Mouse (Mus musculus): Measurements from ENCODE around the gene Mas1. TPM values are rescaled to one million over a fixed set of nuclear protein-coding genes. Genes with fewer than 3 reads are reported as not detected.
A peak's percentile ranks its signal among the peaks of the same experiment; 100 is the strongest.

Mas1 gene
- total RNA-seq, 2 experiments from 2014 or later = not detected

DNA sequence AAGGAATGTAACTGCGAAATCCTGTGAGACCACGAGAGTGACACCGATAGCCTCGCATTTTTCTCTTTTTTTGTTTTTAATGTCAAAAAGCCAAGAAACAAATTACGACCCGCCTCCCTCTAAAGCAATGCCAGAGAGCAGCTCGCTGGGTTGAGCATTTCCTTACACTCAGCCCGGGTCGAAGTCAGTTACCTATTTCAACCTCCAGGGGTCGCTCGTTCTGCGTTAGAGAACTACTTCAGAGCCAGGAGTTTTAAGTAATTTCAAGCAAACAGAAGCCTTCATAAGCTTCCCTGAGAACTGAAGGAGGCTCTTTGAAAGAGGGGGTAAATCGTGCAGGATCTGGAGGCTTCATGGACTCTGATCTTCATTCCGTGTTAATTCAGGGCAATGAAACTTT, 12.2 kb upstream of the Mas1 start:
- ATAC-seq (replicated peaks; ENCODE audit: low FRiP score, poor library complexity, severe bottlenecking) = peak; percentile 77

DNA sequence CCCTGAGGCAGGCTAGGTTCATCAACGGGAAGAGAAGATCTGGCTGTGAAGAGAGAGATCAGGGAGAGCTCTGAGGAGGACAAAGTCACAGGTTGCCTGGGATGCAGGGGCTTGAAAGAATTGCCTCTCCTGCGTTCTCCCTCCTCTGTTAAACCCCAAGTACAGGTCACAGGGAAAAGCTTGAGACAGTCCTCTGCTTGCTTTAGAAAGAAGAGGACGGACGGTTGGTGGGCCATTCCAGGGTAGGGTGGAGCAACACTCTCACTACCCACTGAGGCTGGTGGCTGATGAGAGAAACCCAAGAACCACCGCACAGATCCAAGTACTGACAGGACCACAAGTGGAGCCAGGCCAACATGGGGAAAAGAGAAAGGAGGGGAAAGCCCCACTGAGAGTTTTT, 7.8 kb upstream of the Mas1 start, which contains the start of gene Mrgprh:
Mrgprh (plus strand) TSS at position 301 of the 400 bp plus-strand sequence.
- no peak for ATAC-seq (replicated peaks; ENCODE audit: low FRiP score, poor library complexity, severe bottlenecking)

DNA sequence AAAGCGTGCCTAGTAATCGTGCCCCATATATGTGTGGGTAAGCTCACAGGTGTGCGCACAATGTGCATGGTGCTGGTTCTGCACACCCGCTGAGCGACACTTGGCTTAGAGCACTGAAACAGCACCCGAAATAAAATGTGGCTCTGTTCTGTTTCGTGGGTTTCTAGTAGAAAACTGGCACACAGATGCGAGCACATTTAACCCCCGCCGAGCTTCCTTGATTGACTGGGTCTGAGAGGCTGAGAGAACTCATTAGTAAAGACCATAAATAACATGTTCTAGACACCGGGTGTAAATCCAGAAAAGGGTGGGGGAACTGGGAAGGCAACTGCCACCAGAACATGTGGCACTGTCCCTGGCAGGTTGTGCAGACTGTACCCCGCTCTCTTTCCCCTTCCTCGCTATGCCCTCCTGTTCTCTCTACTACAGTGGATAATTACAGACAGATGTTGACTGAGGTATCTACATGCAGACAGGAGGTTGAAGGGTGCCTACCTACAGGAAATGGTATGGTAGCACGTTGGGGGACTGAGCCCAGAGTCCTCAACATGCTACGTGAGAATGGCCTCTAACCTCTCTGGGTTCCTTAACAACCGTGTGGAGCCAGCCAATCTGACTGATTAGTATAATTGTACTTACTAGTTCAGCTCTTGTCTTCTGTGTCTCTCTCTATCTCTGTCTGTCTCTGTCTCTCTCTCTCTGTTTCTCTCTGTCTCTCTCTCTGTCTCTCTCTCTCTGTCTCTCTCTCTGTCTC, 4.5 kb upstream of the Mas1 start:
- ATAC-seq (replicated peaks; ENCODE audit: low FRiP score, poor library complexity, severe bottlenecking) = no peak

DNA sequence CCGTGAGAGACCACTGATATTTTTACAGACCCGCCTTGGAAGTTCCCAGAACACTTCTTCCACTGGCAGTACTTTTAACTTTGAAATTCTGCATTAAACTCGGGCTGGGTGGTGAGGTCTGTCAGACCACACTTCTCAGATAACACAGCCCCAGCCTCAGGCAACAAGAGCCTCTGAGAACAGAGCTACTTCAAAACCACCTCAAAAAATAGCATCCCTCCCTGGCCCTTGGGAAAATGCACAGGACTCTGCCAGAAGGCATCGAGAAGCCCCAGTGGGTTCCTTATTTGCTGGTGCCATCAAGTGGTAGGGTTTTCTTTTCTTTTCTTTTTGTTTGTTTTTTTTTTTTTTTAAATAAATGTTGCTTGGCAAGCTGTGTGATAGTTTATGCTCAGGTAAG, 697 bp upstream of the Mas1 start:
- ATAC-seq (replicated peaks; ENCODE audit: low FRiP score, poor library complexity, severe bottlenecking) = no peak

DNA sequence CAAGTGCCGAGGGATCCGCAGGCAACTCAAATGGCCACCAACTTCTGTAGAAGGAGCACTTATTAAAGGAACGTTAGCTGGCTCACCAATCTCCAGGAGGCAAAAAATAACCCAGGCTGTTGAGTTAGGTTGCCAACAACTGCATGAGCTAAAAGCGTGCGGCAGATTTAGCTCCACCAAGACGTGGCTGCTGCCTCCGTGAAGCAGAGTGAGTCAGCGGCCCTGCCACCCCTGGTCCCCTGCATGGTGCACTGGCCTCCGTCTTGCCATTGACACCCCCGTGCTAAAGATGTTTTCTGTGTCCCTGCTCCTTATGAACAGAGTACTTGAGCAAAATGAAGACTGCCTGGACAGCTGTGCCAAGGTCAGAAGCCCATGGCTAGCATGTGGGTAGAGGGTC, 1.1 kb downstream of the Mas1 start:
- no peak for ATAC-seq (replicated peaks; ENCODE audit: low FRiP score, poor library complexity, severe bottlenecking)

GRCm38 (mm10) chr17:12865407-12865806, 2.5 kb downstream of the Mas1 start:
- no peak for ATAC-seq (replicated peaks; ENCODE audit: low FRiP score, poor library complexity, severe bottlenecking)

- no peak for ATAC-seq (replicated peaks; ENCODE audit: low FRiP score, poor library complexity, severe bottlenecking)
Observed at GRCm38 (mm10) chr17:12864111-12864510, 3.8 kb downstream of the Mas1 start.

DNA sequence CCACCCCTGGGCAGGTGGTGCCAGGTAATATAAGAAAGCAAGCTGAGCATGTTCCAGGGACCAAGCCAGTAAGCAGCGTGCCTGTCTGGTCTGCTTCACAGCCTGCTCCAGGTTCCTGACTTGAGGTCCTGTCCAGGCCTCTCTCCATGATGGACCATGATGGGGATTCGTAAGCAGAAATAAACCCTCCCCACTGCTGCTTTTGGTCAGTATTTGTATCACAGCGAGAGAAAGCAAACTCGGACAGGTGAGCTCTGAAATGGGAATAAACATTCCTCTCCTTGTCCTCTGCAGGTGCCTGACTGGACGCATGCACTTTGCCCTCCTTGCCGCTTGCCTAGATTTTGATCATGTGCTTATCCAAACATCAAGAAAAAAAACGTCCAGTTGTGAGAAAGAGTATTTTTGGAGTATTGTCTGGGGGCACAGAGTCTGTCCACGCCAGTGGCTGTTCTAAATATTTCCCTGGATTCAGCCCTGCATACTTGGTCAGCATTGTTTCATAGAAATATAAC, 8.9 kb downstream of the Mas1 start:
- no peak for ATAC-seq (replicated peaks; ENCODE audit: low FRiP score, poor library complexity, severe bottlenecking)

DNA sequence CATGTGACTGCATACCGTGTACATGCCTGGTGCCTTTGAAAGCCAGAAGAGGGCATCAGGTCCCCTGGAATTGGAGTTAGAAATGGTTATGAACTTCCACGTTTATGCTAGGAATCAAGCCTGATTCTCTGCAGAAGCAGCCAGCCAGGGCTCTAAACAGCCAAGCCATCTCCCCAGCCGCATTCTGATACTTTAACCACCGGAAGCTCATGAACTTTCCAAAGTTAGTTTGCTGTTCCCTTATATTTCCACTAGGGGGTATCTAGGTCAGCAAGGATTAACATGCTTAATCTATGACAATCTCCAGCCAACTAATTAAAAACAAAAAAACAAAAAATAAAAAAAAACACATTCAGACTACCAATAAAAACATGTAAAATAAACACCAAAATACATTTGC, 9.9 kb downstream of the Mas1 start:
- no peak for ATAC-seq (replicated peaks; ENCODE audit: low FRiP score, poor library complexity, severe bottlenecking)

DNA sequence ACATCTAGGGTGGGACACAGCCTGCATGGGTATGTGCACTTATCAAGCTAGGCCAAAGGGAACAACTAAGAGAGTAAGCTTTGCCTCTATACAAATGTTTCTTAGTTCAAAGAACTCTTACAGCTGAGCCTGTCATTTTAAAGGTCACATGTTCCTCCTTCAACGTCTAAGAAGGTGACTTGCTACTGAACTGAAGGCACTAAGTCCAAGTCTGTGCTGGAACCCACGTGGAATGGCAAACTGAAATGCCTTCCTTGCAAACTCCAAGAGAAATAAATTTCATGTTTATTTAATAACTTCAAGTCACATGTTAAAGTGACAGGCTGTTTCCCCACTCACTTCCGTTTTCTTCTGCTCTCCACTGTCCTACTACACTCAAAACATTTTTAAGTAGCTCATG, 10.5 kb downstream of the Mas1 start:
- no peak for ATAC-seq (replicated peaks; ENCODE audit: low FRiP score, poor library complexity, severe bottlenecking)

GRCm38 (mm10) chr17:12854386-12854785, 13.6 kb downstream of the Mas1 start:
- ATAC-seq (replicated peaks; ENCODE audit: low FRiP score, poor library complexity, severe bottlenecking) = no peak

GRCm38 (mm10) chr17:12853821-12854220, 14.1 kb downstream of the Mas1 start:
- ATAC-seq (replicated peaks; ENCODE audit: low FRiP score, poor library complexity, severe bottlenecking) = no peak

DNA sequence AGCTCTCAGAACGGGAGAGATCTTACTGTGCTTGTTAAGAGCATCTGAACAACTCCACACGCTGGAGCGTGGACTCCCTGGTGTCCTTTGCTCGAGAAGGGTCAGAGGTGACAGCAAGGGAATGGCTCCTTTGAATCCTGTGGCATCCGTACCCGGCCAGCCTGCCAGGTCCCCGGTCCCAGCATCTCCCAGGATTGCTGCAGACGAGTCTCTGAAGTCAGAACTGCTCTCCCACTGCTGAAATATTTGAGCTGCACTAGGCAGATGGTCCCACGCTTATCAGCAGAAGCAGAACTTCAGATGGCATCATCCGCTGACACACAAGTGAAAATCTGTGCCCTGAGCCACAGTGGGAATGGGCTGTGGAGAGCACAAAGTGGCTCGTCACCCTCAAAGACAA, 16.3 kb downstream of the Mas1 start:
- no peak for ATAC-seq (replicated peaks; ENCODE audit: low FRiP score, poor library complexity, severe bottlenecking)

DNA sequence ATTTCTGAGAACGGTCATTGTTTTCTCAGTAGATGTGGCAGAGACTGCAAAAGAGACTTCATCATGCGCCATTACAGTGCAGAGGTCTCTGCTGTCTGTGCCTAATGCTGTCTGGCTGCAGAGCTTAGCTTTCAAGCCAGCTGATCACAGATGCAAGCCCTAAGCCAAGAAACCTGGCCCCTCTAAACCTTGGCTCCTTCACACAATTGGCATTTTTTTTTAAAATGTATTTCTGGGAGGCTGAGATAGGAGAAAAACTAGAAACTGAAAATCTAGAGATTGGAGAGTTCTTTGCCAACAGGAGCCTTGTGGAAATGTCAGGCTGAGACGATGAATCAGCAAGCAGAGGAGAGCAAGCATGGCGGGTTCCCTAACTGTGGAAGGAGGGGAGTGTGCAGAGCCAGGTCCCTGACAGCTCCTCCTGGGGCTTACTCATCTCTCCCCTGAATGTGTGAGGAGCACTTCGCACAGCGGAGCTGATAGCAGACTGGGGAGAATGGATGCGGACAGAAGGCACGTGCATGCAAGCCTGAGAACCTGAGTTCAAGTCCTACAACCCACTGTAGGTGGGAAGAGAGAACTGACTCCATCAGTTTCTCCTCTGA, 18.1 kb downstream of the Mas1 start:
- no peak for ATAC-seq (replicated peaks; ENCODE audit: low FRiP score, poor library complexity, severe bottlenecking)

GRCm38 (mm10) chr17:12847736-12848135, 20.2 kb downstream of the Mas1 start:
- no peak for ATAC-seq (replicated peaks; ENCODE audit: low FRiP score, poor library complexity, severe bottlenecking)

DNA sequence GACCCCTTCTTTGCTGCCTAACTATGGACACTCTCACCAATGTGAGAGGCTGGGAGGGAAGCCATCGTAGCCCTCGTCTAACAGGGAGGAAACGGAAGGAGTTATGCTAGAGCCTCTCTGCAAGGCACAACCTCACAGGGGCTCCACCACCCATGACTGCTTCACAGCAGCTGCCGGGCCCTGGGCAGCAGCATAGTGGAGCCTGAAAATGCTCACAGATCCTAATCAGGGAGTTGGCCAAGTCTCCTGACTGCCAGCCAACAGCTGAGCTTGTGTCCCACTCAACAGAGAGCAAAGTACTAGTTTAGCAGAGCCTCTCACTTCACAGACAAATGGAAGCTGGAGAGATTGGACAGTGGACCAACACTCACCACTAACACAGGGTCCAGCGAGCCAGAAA, 21.5 kb downstream of the Mas1 start:
- no peak for ATAC-seq (replicated peaks; ENCODE audit: low FRiP score, poor library complexity, severe bottlenecking)

DNA sequence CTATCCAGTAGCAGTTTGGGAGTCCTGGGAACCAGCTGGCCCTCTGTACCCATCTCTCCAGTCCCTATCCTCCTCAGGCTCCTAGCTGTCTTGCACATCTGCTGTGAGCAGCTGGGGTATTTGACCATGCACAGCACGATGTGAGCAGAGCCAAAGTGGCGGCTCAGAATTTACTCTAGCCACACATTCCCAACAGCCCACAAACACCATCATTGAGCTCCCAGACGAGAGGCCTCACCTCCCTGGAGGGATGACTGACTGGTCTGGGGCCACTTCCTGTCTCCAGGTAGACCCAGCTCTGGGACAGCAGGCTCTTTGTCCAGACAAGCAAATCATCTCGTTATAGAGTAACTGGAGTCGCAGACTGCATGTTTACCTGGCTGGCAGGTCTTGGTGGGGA, 22.1 kb downstream of the Mas1 start:
- ATAC-seq (replicated peaks; ENCODE audit: low FRiP score, poor library complexity, severe bottlenecking) = no peak

- ATAC-seq (replicated peaks; ENCODE audit: low FRiP score, poor library complexity, severe bottlenecking) = no peak
Observed at GRCm38 (mm10) chr17:12844540-12844939, 23.4 kb downstream of the Mas1 start.

- no peak for ATAC-seq (replicated peaks; ENCODE audit: low FRiP score, poor library complexity, severe bottlenecking)
Observed at GRCm38 (mm10) chr17:12843826-12844225, 24.1 kb downstream of the Mas1 start.

DNA sequence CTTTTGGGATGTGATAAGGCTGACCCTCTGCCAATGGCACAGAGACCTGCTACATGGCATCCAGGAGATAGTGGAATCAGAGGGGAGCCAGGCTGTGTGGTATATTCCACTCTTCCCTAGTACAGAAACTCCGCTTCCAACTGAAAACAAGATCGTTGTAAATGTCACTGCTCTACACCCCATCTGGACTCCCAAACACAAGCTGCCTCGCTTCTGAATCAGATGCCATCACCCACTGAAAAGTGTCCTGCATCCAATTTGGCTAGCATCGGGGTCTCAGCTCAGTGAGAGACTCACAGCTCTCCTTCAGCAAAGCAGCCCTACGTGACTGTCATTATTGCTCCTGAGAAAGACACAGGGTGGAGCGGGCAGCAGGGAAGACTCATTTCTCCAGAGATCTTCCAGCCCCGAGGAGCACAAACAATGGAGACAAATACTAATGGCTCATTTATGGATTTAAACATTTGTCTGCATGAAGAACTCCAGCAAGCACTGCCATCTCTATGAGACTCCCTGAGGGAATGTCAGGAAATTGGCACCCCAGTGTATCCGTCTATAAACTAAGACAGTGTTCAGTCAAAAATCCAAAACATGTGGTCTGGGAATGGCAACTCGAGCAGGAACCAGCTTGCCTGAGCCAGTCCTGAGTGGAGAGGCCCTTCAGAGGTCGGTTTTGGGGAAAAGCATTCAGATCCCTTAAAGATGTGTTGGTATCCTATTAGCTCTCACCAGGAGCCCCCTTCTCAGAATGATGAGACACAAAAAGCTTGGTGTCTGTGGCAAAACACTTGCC, 28.3 kb downstream of the Mas1 start:
- no peak for ATAC-seq (replicated peaks; ENCODE audit: low FRiP score, poor library complexity, severe bottlenecking)

DNA sequence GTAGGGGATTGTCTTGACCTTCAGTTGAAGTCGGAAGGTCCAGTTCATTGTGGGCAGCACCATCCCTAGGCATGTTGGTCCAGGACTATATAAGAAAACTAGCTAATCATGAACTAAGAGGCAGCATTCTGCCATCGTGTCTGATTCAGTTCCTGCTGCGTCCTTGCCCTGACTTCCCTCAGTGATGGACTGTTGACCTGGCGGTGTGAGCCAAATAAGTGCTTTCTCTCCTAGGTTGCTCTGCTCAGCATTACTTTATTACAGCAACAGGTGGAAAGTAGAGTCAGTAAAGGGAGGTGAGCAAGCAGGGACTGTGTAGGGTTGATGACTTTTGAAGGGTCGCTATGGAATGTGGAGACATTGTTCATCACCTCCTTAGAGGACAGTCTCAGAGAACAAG, 32.2 kb downstream of the Mas1 start:
- ATAC-seq (replicated peaks; ENCODE audit: low FRiP score, poor library complexity, severe bottlenecking) = no peak

Measured in erythroblast, adult 5-6 weeks (primary cell).